Mouse (Mus musculus) left cerebral cortex, adult 2 months (tissue): Measurements from ENCODE around the gene Tnfsf9. TPM values are rescaled to one million over a fixed set of nuclear protein-coding genes. Genes with fewer than 3 reads are reported as not detected.
A peak's percentile ranks its signal among the peaks of the same experiment; 100 is the strongest.

Experiments
- DNase-seq, 2 experiments: peaks; one replicate each; pipeline ENCODE4 v3.0.0; 2021 to 2022; ENCODE audit warnings: low spot score in 2 of 2, mixed read lengths in 1 of 2; ENCODE audit errors: extremely low spot score in 1 of 2
- H3K27ac ChIP-seq: fragments of 200-600 bp; 2 replicates; pipeline ENCODE4 v1.8.1; 2022
- H3K4me3 ChIP-seq: fragments of 200-600 bp; 2 replicates; pipeline ENCODE4 v1.8.1; 2022
- CTCF ChIP-seq: fragments of 200-600 bp; IDR thresholded peaks from 2 replicates; pipeline ENCODE4 v1.8.1; 2022; ENCODE audit warnings: antibody characterized with exemption, mild to moderate bottlenecking, moderate library complexity
- intact Hi-C: fragments of 180-260 bp; cut with DNase I; formaldehyde crosslinking; loops from one replicate; pipeline ENCODE4 v1.15.1; 2025
- total RNA-seq, 2 experiments: library from RNA; stranded (reverse); gene quantifications; 2 replicates each; pipeline ENCODE4 v1.2.3; 2021

The Tnfsf9 gene
- total RNA-seq, 2 experiments from 2014 or later = 0.27 to 0.44 TPM

- Histone ChIP-seq H3K4me3 (no peak overlapping the region), H3K27ac (no peak overlapping the region)
- intact Hi-C loops = no loop called here
- TF ChIP-seq CTCF = no peak
- DNase-seq = no peak
These were observed 43.2 kb downstream of the Tnfsf9 start for GRCm38 (mm10) chr17:57148343-57148742.

- Histone ChIP-seq H3K4me3 (peak within 1 kb of the TSS; percentile 29; the same call in 1 of the 2 replicates), H3K27ac (no peak within 1 kb of the TSS)
- no peak for DNase-seq
- intact Hi-C loops = no loop called here
- TF ChIP-seq CTCF = no peak
These were observed 44.1 kb downstream of the Tnfsf9 start, which contains the start of gene Cd70 for GRCm38 (mm10) chr17:57148994-57149803. TSS of gene Cd70 (minus strand) at chr17:57149777.

- Histone ChIP-seq H3K27ac (no peak overlapping the region), H3K4me3 (no peak overlapping the region)
- intact Hi-C loops = no loop called here
- no peak for TF ChIP-seq CTCF
- DNase-seq = no peak
These were observed 47.9 kb downstream of the Tnfsf9 start for GRCm38 (mm10) chr17:57153006-57153405.

GRCm38 (mm10) chr17:57153787-57154186, 48.7 kb downstream of the Tnfsf9 start:
- no peak for TF ChIP-seq CTCF
- Histone ChIP-seq H3K27ac (no peak overlapping the region), H3K4me3 (no peak overlapping the region)
- intact Hi-C loops = no loop called here
- DNase-seq = no peak

Other genes with a start within 250 kb of the Tnfsf9 start
- gene Acsbg2, start 230.9 kb upstream of the Tnfsf9 start, total RNA-seq = not detected
- not detected for gene 1700061G19Rik, start 229.8 kb upstream of the Tnfsf9 start, total RNA-seq
- 10 to 100 TPM; 80.8 to 87.6 TPM for gene Mllt1, start 169.9 kb upstream of the Tnfsf9 start, total RNA-seq
- gene Acer1, start 123.2 kb upstream of the Tnfsf9 start, total RNA-seq = not detected
- gene Clpp, start 115.0 kb upstream of the Tnfsf9 start, total RNA-seq = 10 to 100 TPM; 62.4 to 64.7 TPM
- 10 to 100 TPM; 22.8 to 26.9 TPM for gene Alkbh7, start 108.0 kb upstream of the Tnfsf9 start, total RNA-seq
- gene Pspn, start 105.3 kb upstream of the Tnfsf9 start, total RNA-seq = not detected
- 10 to 100 TPM; 61.0 to 61.2 TPM for gene Gtf2f1, start 94.0 kb upstream of the Tnfsf9 start, total RNA-seq
- gene Gm17949, start 93.9 kb upstream of the Tnfsf9 start, total RNA-seq = under 1 TPM in 1 of 2 experiments, not detected in 1; 0.49 TPM
- gene Khsrp, start 73.8 kb upstream of the Tnfsf9 start, total RNA-seq = 100 to 1,000 TPM; 107 to 110 TPM
- not detected for gene Slc25a41, start 63.7 kb upstream of the Tnfsf9 start, total RNA-seq
- under 1 TPM in 1 of 2 experiments, not detected in 1; 0.77 TPM for gene Crb3, start 46.2 kb upstream of the Tnfsf9 start, total RNA-seq
- gene Slc25a23, start 45.5 kb upstream of the Tnfsf9 start, total RNA-seq = 100 to 1,000 TPM; 322 to 366 TPM
- gene Dennd1c, start 26.8 kb upstream of the Tnfsf9 start, total RNA-seq = 1 to 10 TPM; 1.0 to 1.5 TPM
- gene Tubb4a, start 17.5 kb upstream of the Tnfsf9 start, total RNA-seq = 100 to 1,000 TPM; 584 to 587 TPM
- gene Cd70, start 44.5 kb downstream of the Tnfsf9 start, total RNA-seq = under 1 TPM in 1 of 2 experiments, not detected in 1; 0.58 TPM
- gene Tnfsf14, start 88.9 kb downstream of the Tnfsf9 start, total RNA-seq = not detected
- gene C3, start 122.8 kb downstream of the Tnfsf9 start, total RNA-seq = under 1 TPM; 0.29 to 0.42 TPM
- gene Gpr108, start 143.1 kb downstream of the Tnfsf9 start, total RNA-seq = 10 to 100 TPM; 24.4 to 24.7 TPM
- 10 to 100 TPM in 1 of 2 experiments, 1 to 10 TPM in 1; 9.9 to 10.5 TPM for gene Trip10, start 144.1 kb downstream of the Tnfsf9 start, total RNA-seq
- 1 to 10 TPM; 3.1 to 3.5 TPM for gene Vav1, start 173.8 kb downstream of the Tnfsf9 start, total RNA-seq